Mouse (Mus musculus): ENCODE results near the gene Bmper. TPM values are rescaled to one million over a fixed set of nuclear protein-coding genes. Genes with fewer than 3 reads are reported as not detected.

The Bmper gene
- polyA plus RNA-seq, 1 experiment from 2014 or later, result 13.4 TPM

GRCm38 (mm10) chr9:23305681-23306080 lies 82.8 kb downstream of the Bmper start:
- DNase-seq (ENCODE audit: low spot score), result no peak
- H3K9me3 ChIP-seq (replicated peaks; ENCODE audit: low read length), result no peaks in the 10 kb centered on the region

GRCm38 (mm10) chr9:23306226-23306625 lies 83.3 kb downstream of the Bmper start:
- H3K9ac ChIP-seq (ENCODE audit: low read depth, low read length), result no peak overlapping the region
- H3K27me3 ChIP-seq (ENCODE audit: insufficient read depth, low read length), result no peaks in the 10 kb centered on the region
- DNase-seq (ENCODE audit: low spot score) (no peak), ATAC-seq (replicated peaks; ENCODE audit: low FRiP score, low read depth) (no peak)
- no peak overlapping the region for H3K4me2 ChIP-seq (ENCODE audit: low read length)
- no peaks in the 10 kb centered on the region for H3K9me3 ChIP-seq (replicated peaks; ENCODE audit: low read length)
- WGBS, result 55% methylated on average over 4 of the region's 4 CpGs
- H3K4me1 ChIP-seq (replicated peaks; ENCODE audit: insufficient read depth, low read length), result no peaks in the 10 kb centered on the region
- H3K27ac ChIP-seq, result no peak overlapping the region
- no peak overlapping the region for H3K4me3 ChIP-seq (replicated peaks; ENCODE audit: low read depth, low read length)
- no peaks in the 10 kb centered on the region for H3K36me3 ChIP-seq (ENCODE audit: insufficient read depth, low read length)
- no peak for TF ChIP-seq CTCF (IDR thresholded peaks at IDR 0.05; ENCODE audit: low read depth)

More at GRCm38 (mm10) chr9:23305681-23306080, 82.8 kb downstream of the Bmper start:
- Histone ChIP-seq H3K4me2 (ENCODE audit: low read length) (no peak overlapping the region), H3K9ac (ENCODE audit: low read depth, low read length) (no peak overlapping the region), H3K36me3 (ENCODE audit: insufficient read depth, low read length) (no peaks in the 10 kb centered on the region), H3K27ac (no peak overlapping the region), H3K27me3 (ENCODE audit: insufficient read depth, low read length) (no peaks in the 10 kb centered on the region), H3K4me3 (replicated peaks; ENCODE audit: low read depth, low read length) (no peak overlapping the region), H3K4me1 (replicated peaks; ENCODE audit: insufficient read depth, low read length) (no peaks in the 10 kb centered on the region)
- no peak for TF ChIP-seq CTCF (IDR thresholded peaks at IDR 0.05; ENCODE audit: low read depth)
- 57% methylated on average over 4 of the region's 4 CpGs for WGBS
- ATAC-seq (replicated peaks; ENCODE audit: low FRiP score, low read depth), result no peak

GRCm38 (mm10) chr9:23307835-23308234 lies 85.0 kb downstream of the Bmper start:
- WGBS, result 87% methylated on average over 2 of the region's 2 CpGs
- Histone ChIP-seq H3K4me2 (ENCODE audit: low read length) (no peak overlapping the region), H3K9ac (ENCODE audit: low read depth, low read length) (no peak overlapping the region), H3K27me3 (ENCODE audit: insufficient read depth, low read length) (no peaks in the 10 kb centered on the region), H3K4me3 (replicated peaks; ENCODE audit: low read depth, low read length) (no peak overlapping the region), H3K36me3 (ENCODE audit: insufficient read depth, low read length) (no peaks in the 10 kb centered on the region), H3K4me1 (replicated peaks; ENCODE audit: insufficient read depth, low read length) (no peaks in the 10 kb centered on the region), H3K27ac (no peak overlapping the region), H3K9me3 (replicated peaks; ENCODE audit: low read length) (no peaks in the 10 kb centered on the region)
- TF ChIP-seq CTCF (IDR thresholded peaks at IDR 0.05; ENCODE audit: low read depth), result no peak
- DNase-seq (ENCODE audit: low spot score) (no peak), ATAC-seq (replicated peaks; ENCODE audit: low FRiP score, low read depth) (no peak)

GRCm38 (mm10) chr9:23310953-23311352 lies 88.1 kb downstream of the Bmper start:
- no peak overlapping the region for H3K9ac ChIP-seq (ENCODE audit: low read depth, low read length)
- no peaks in the 10 kb centered on the region for H3K4me1 ChIP-seq (replicated peaks; ENCODE audit: insufficient read depth, low read length)
- WGBS, result 87% methylated on average over 3 of the region's 3 CpGs
- H3K4me2 ChIP-seq (ENCODE audit: low read length), result no peak overlapping the region
- DNase-seq (ENCODE audit: low spot score), result no peak
- H3K27me3 ChIP-seq (ENCODE audit: insufficient read depth, low read length), result no peaks in the 10 kb centered on the region
- H3K27ac ChIP-seq, result no peak overlapping the region
- no peak for ATAC-seq (replicated peaks; ENCODE audit: low FRiP score, low read depth)
- H3K9me3 ChIP-seq (replicated peaks; ENCODE audit: low read length), result no peaks in the 10 kb centered on the region
- no peak overlapping the region for H3K4me3 ChIP-seq (replicated peaks; ENCODE audit: low read depth, low read length)
- no peaks in the 10 kb centered on the region for H3K36me3 ChIP-seq (ENCODE audit: insufficient read depth, low read length)
- TF ChIP-seq CTCF (IDR thresholded peaks at IDR 0.05; ENCODE audit: low read depth), result no peak

- no peak overlapping the region for H3K27ac ChIP-seq
- no peak overlapping the region for H3K4me3 ChIP-seq (replicated peaks; ENCODE audit: low read depth, low read length)
Measured at GRCm38 (mm10) chr9:23311956-23312355, 89.1 kb downstream of the Bmper start.

GRCm38 (mm10) chr9:23312877-23313276 lies 90.0 kb downstream of the Bmper start:
- TF ChIP-seq CTCF (IDR thresholded peaks at IDR 0.05; ENCODE audit: low read depth), result no peak
- Histone ChIP-seq H3K4me2 (ENCODE audit: low read length) (no peak overlapping the region), H3K9ac (ENCODE audit: low read depth, low read length) (no peak overlapping the region), H3K27ac (no peak overlapping the region), H3K9me3 (replicated peaks; ENCODE audit: low read length) (no peaks in the 10 kb centered on the region), H3K27me3 (ENCODE audit: insufficient read depth, low read length) (no peaks in the 10 kb centered on the region), H3K4me3 (replicated peaks; ENCODE audit: low read depth, low read length) (no peak overlapping the region), H3K36me3 (ENCODE audit: insufficient read depth, low read length) (no peaks in the 10 kb centered on the region), H3K4me1 (replicated peaks; ENCODE audit: insufficient read depth, low read length) (no peaks in the 10 kb centered on the region)
- DNase-seq (ENCODE audit: low spot score) (no peak), ATAC-seq (replicated peaks; ENCODE audit: low FRiP score, low read depth) (no peak)
- 72% methylated on average over 2 of the region's 2 CpGs for WGBS

More at GRCm38 (mm10) chr9:23311956-23312355, 89.1 kb downstream of the Bmper start:
- ATAC-seq (replicated peaks; ENCODE audit: low FRiP score, low read depth) (no peak), DNase-seq (ENCODE audit: low spot score) (no peak)
- Histone ChIP-seq H3K27me3 (ENCODE audit: insufficient read depth, low read length) (no peaks in the 10 kb centered on the region), H3K4me1 (replicated peaks; ENCODE audit: insufficient read depth, low read length) (no peaks in the 10 kb centered on the region), H3K9me3 (replicated peaks; ENCODE audit: low read length) (no peaks in the 10 kb centered on the region), H3K4me2 (ENCODE audit: low read length) (no peak overlapping the region), H3K36me3 (ENCODE audit: insufficient read depth, low read length) (no peaks in the 10 kb centered on the region), H3K9ac (ENCODE audit: low read depth, low read length) (no peak overlapping the region)
- no peak for TF ChIP-seq CTCF (IDR thresholded peaks at IDR 0.05; ENCODE audit: low read depth)

GRCm38 (mm10) chr9:23315631-23316330 lies 92.9 kb downstream of the Bmper start:
- no peak overlapping the region for H3K4me3 ChIP-seq (replicated peaks; ENCODE audit: low read depth, low read length)
- H3K27ac ChIP-seq, result no peak overlapping the region
- no peak overlapping the region for H3K9ac ChIP-seq (ENCODE audit: low read depth, low read length)
- H3K27me3 ChIP-seq (ENCODE audit: insufficient read depth, low read length), result no peaks in the 10 kb centered on the region
- no peaks in the 10 kb centered on the region for H3K4me1 ChIP-seq (replicated peaks; ENCODE audit: insufficient read depth, low read length)
- no peak for TF ChIP-seq CTCF (IDR thresholded peaks at IDR 0.05; ENCODE audit: low read depth)
- no peak for ATAC-seq (replicated peaks; ENCODE audit: low FRiP score, low read depth)
- no peaks in the 10 kb centered on the region for H3K9me3 ChIP-seq (replicated peaks; ENCODE audit: low read length)
- H3K36me3 ChIP-seq (ENCODE audit: insufficient read depth, low read length), result no peaks in the 10 kb centered on the region
- 93% methylated on average over 5 of the region's 5 CpGs for WGBS
- DNase-seq (ENCODE audit: low spot score), result no peak
- H3K4me2 ChIP-seq (ENCODE audit: low read length), result no peak overlapping the region
